ENCODE assay signal across 12 mouse cellular contexts in the genomic region with DNA sequence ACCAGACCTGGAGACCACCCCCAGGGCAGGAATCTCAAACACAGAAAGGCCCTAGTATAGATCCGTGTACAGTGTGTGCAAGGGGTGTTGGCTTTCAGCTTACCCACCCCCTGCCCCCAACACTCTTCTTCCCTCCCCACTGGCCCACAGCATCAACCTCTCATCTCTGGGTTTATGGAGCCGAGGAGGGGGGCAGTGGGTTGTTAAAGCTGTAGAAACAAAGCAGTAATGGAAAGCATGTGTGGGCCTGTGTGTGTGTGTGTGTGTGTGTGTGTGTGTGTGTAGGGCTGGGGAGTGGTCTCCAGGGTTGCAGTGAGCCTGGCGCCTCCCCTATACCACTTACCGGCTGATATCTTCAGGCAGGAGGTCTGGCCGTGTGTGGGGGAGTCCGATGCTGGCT. TPM values are rescaled to one million over a fixed set of nuclear protein-coding genes. Genes with fewer than 3 reads are reported as not detected.
DNase-seq lines count a peak whose midpoint lies in the region; ATAC-seq and TF ChIP-seq lines count a peak whose summit lies in the region.
"Had no signal": no experiment of that assay in that cellular context is flagged by ENCODE, and none has a peak within 500 bp of the region (broad histone marks: within the 10 kb centered on the region; RNA-seq: fewer than 3 reads in every experiment).

No protein-coding gene starts in this region.

- H3K27me3 ChIP-seq in forebrain, embryonic 10.5 days (ENCODE audit: poor library complexity, severe bottlenecking) = no peaks in the 10 kb centered on the region
- H3K27me3 ChIP-seq in forebrain, postnatal 0 days (ENCODE audit: insufficient read depth, low read length) = no peaks in the 10 kb centered on the region
- H3K27me3 ChIP-seq in liver, embryonic 11.5 days (replicated peaks; ENCODE audit: control insufficient read depth, insufficient read depth, low read length) = no peaks in the 10 kb centered on the region
- H3K27me3 ChIP-seq in hindbrain, embryonic 13.5 days = 0 out of 2 replicates have a peak, but pooled peaks cover 3% of the 10 kb centered on the region
- no peaks in the 10 kb centered on the region for H3K27me3 ChIP-seq in neural tube, embryonic 14.5 days (ENCODE audit: control insufficient read depth, insufficient read depth, low read length)

- no peak for ATAC-seq in forebrain, postnatal 0 days
- ATAC-seq in liver, embryonic 11.5 days (replicated peaks; ENCODE audit: low FRiP score) = no peak; the same call in 1 of the 2 replicates
- ATAC-seq in hindbrain, embryonic 13.5 days (ENCODE audit: low FRiP score) = no peak
- ATAC-seq in neural tube, embryonic 14.5 days (ENCODE audit: low read depth) = peak; percentile 49; the same call in 1 of the 2 replicates
- no peak for ATAC-seq in erythroblast, adult 5-6 weeks (replicated peaks; ENCODE audit: low FRiP score, poor library complexity, severe bottlenecking)

- no peaks in the 10 kb centered on the region for H3K9me3 ChIP-seq in forebrain, embryonic 10.5 days
- H3K9me3 ChIP-seq in forebrain, postnatal 0 days (ENCODE audit: low read length) = no peaks in the 10 kb centered on the region
- H3K9me3 ChIP-seq in liver, embryonic 11.5 days (ENCODE audit: control insufficient read depth, low read length) = no peaks in the 10 kb centered on the region
- H3K9me3 ChIP-seq in hindbrain, embryonic 13.5 days = no peaks in the 10 kb centered on the region
- no peaks in the 10 kb centered on the region for H3K9me3 ChIP-seq in neural tube, embryonic 14.5 days (ENCODE audit: control insufficient read depth, low read length)

- no peak overlapping the region for H3K4me3 ChIP-seq in forebrain, embryonic 10.5 days
- H3K4me3 ChIP-seq in forebrain, postnatal 0 days (ENCODE audit: low read depth, low read length) = no peak overlapping the region
- H3K4me3 ChIP-seq in liver, embryonic 11.5 days (ENCODE audit: low read depth, low read length) = no peak overlapping the region
- H3K4me3 ChIP-seq in hindbrain, embryonic 13.5 days = no peak overlapping the region
- H3K4me3 ChIP-seq in neural tube, embryonic 14.5 days (ENCODE audit: low read depth, low read length) = no peak overlapping the region

- H3K27ac ChIP-seq in forebrain, embryonic 10.5 days = peak overlapping the region; percentile 62
- H3K27ac ChIP-seq in forebrain, postnatal 0 days (ENCODE audit: low read depth, low read length) = no peak overlapping the region
- no peak overlapping the region for H3K27ac ChIP-seq in liver, embryonic 11.5 days (ENCODE audit: low read depth, low read length)
- no peak overlapping the region for H3K27ac ChIP-seq in hindbrain, embryonic 13.5 days
- H3K27ac ChIP-seq in neural tube, embryonic 14.5 days (ENCODE audit: low read depth, low read length) = no peak overlapping the region

- DNase-seq in forebrain, embryonic 10.5 days (ENCODE audit: extremely low spot score, low spot score) = peak; percentile 57
- DNase-seq in forebrain, postnatal 0 days = no peak
- DNase-seq in liver = peak; percentile 35
- no peak for DNase-seq in liver, embryonic 11.5 days (ENCODE audit: low spot score)
- no peak for DNase-seq in adrenal gland, postnatal 36 days
- DNase-seq: kidney, adult 9 months; lung, embryonic 14.5 days; right cerebral cortex, postnatal 14 days had no signal

- WGBS in forebrain, embryonic 10.5 days = 31% methylated on average over 6 of the region's 6 CpGs
- 37% methylated on average over 6 of the region's 6 CpGs for WGBS in forebrain, postnatal 0 days
- WGBS in liver, embryonic 11.5 days = 22% methylated on average over 6 of the region's 6 CpGs
- 10% methylated on average over 6 of the region's 6 CpGs for WGBS in hindbrain, embryonic 13.5 days
- 8% methylated on average over 6 of the region's 6 CpGs for WGBS in neural tube, embryonic 14.5 days

- no peaks in the 10 kb centered on the region for H3K36me3 ChIP-seq in forebrain, embryonic 10.5 days (replicated peaks)
- no peaks in the 10 kb centered on the region for H3K36me3 ChIP-seq in forebrain, postnatal 0 days (ENCODE audit: insufficient read depth)
- H3K36me3 ChIP-seq in liver, embryonic 11.5 days (ENCODE audit: control insufficient read depth, insufficient read depth, low read length) = no peaks in the 10 kb centered on the region
- H3K36me3 ChIP-seq in hindbrain, embryonic 13.5 days = no peaks in the 10 kb centered on the region
- H3K36me3 ChIP-seq in neural tube, embryonic 14.5 days (ENCODE audit: control insufficient read depth, insufficient read depth, low read length) = no peaks in the 10 kb centered on the region

- H3K4me1 ChIP-seq in forebrain, embryonic 10.5 days = peaks cover 66% of the 10 kb centered on the region
- no peaks in the 10 kb centered on the region for H3K4me1 ChIP-seq in forebrain, postnatal 0 days (ENCODE audit: insufficient read depth)
- H3K4me1 ChIP-seq in liver, embryonic 11.5 days (replicated peaks; ENCODE audit: control insufficient read depth, insufficient read depth, low read length) = no peaks in the 10 kb centered on the region
- H3K4me1 ChIP-seq in hindbrain, embryonic 13.5 days (replicated peaks) = peaks cover 19% of the 10 kb centered on the region
- H3K4me1 ChIP-seq in neural tube, embryonic 14.5 days (ENCODE audit: control insufficient read depth, insufficient read depth, low read length) = 0 out of 2 replicates have a peak, but pooled peaks cover 8% of the 10 kb centered on the region

- TF ChIP-seq CTCF in forebrain, postnatal 0 days (IDR thresholded peaks at IDR 0.05; ENCODE audit: low read depth) = no peak

- H3K9ac ChIP-seq in forebrain, postnatal 0 days = no peak overlapping the region
- H3K9ac ChIP-seq in liver, embryonic 11.5 days (ENCODE audit: low read depth, low read length) = no peak overlapping the region
- H3K9ac ChIP-seq in hindbrain, embryonic 13.5 days = peak overlapping the region; percentile 24
- H3K9ac ChIP-seq in neural tube, embryonic 14.5 days (replicated peaks; ENCODE audit: low read depth, low read length) = no peak overlapping the region
- H3K9ac ChIP-seq: lung, embryonic 14.5 days had no signal

- H3K4me2 ChIP-seq in forebrain, postnatal 0 days (ENCODE audit: low read depth) = no peak overlapping the region
- H3K4me2 ChIP-seq in liver, embryonic 11.5 days = no peak overlapping the region
- no peak overlapping the region for H3K4me2 ChIP-seq in hindbrain, embryonic 13.5 days
- H3K4me2 ChIP-seq in neural tube, embryonic 14.5 days (ENCODE audit: low read depth, low read length) = no peak overlapping the region
- H3K4me2 ChIP-seq: lung, embryonic 14.5 days had no signal

RNA-seq across cellular contexts. Expression of a gene that starts 17.2 kb away (rescaled TPM):
- polyA plus RNA-seq in forebrain, embryonic 10.5 days (2016; fragmentation: Nextera tagmentation; extraction: Ambion mirVana) = 0.49 and 0.81 TPM in 2 replicates
- 0.48 TPM in 1 of 2 replicates, not detected in the other for total RNA-seq in forebrain, postnatal 0 days (2014; rRNA removed)
- polyA plus RNA-seq in forebrain, postnatal 0 days (2015; fragmentation: Nextera tagmentation; extraction: Ambion mirVana) = 0.29 TPM in 1 of 2 replicates, not detected in the other
- polyA plus RNA-seq in liver, embryonic 11.5 days (2014; fragmentation: Nextera tagmentation; extraction: Ambion mirVana) = 0.21 TPM in 1 of 2 replicates, not detected in the other
- polyA plus RNA-seq in hindbrain, embryonic 13.5 days (2015; fragmentation: Nextera tagmentation; extraction: Ambion mirVana) = 0.17 and 0.19 TPM in 2 replicates
- polyA plus RNA-seq in neural tube, embryonic 14.5 days (2014; fragmentation: Nextera tagmentation; extraction: Ambion mirVana) = 0.28 TPM in 1 of 2 replicates, not detected in the other
- total RNA-seq in adrenal gland, postnatal 36 days (2021) = under 1 TPM; 0.13 to 0.20 TPM
- 0.77 TPM in 1 of 2 replicates, not detected in the other for total RNA-seq in erythroblast, adult 5-6 weeks (2015; ENCODE audit: low replicate concordance)
- 0.42 TPM in 1 of 2 replicates, not detected in the other for total RNA-seq in erythroblast, adult 5-6 weeks (2017; ENCODE audit: low replicate concordance)
- total RNA-seq: gastrocnemius, adult 8-10 months had no signal

RNA-seq across cellular contexts. Expression of a gene that starts 30.8 kb away (rescaled TPM):
- 364 and 368 TPM in 2 replicates for polyA plus RNA-seq in forebrain, embryonic 10.5 days (2016; fragmentation: Nextera tagmentation; extraction: Ambion mirVana)
- 99.0 and 102 TPM in 2 replicates for total RNA-seq in forebrain, postnatal 0 days (2014; rRNA removed)
- 128 and 142 TPM in 2 replicates for polyA plus RNA-seq in forebrain, postnatal 0 days (2015; fragmentation: Nextera tagmentation; extraction: Ambion mirVana)
- polyA plus RNA-seq in liver, embryonic 11.5 days (2014; fragmentation: Nextera tagmentation; extraction: Ambion mirVana) = 324 and 328 TPM in 2 replicates
- 194 and 196 TPM in 2 replicates for polyA plus RNA-seq in hindbrain, embryonic 13.5 days (2015; fragmentation: Nextera tagmentation; extraction: Ambion mirVana)
- polyA plus RNA-seq in neural tube, embryonic 14.5 days (2014; fragmentation: Nextera tagmentation; extraction: Ambion mirVana) = 53.7 and 132 TPM in 2 replicates
- total RNA-seq in adrenal gland, postnatal 36 days (2021) = 10 to 100 TPM; 82.3 to 97.6 TPM
- 10.8 and 29.7 TPM in 2 replicates for total RNA-seq in erythroblast, adult 5-6 weeks (2015; ENCODE audit: low replicate concordance)
- total RNA-seq in erythroblast, adult 5-6 weeks (2017; ENCODE audit: low replicate concordance) = 26.1 and 41.5 TPM in 2 replicates

RNA-seq across cellular contexts. Expression of a gene that starts 47.9 kb away (rescaled TPM):
- 366 and 373 TPM in 2 replicates for polyA plus RNA-seq in forebrain, embryonic 10.5 days (2016; fragmentation: Nextera tagmentation; extraction: Ambion mirVana)
- total RNA-seq in forebrain, postnatal 0 days (2014; rRNA removed) = 30.2 and 40.7 TPM in 2 replicates
- 18.1 and 19.7 TPM in 2 replicates for polyA plus RNA-seq in forebrain, postnatal 0 days (2015; fragmentation: Nextera tagmentation; extraction: Ambion mirVana)
- polyA plus RNA-seq in liver, embryonic 11.5 days (2014; fragmentation: Nextera tagmentation; extraction: Ambion mirVana) = 315 and 330 TPM in 2 replicates
- 55.7 and 62.2 TPM in 2 replicates for polyA plus RNA-seq in hindbrain, embryonic 13.5 days (2015; fragmentation: Nextera tagmentation; extraction: Ambion mirVana)
- polyA plus RNA-seq in neural tube, embryonic 14.5 days (2014; fragmentation: Nextera tagmentation; extraction: Ambion mirVana) = 18.3 and 24.8 TPM in 2 replicates
- 10 to 100 TPM; 15.4 to 20.5 TPM for total RNA-seq in adrenal gland, postnatal 36 days (2021)
- 132 and 152 TPM in 2 replicates for total RNA-seq in erythroblast, adult 5-6 weeks (2015; ENCODE audit: low replicate concordance)
- 334 and 394 TPM in 2 replicates for total RNA-seq in erythroblast, adult 5-6 weeks (2017; ENCODE audit: low replicate concordance)

Comparison
In these comparisons a context has a peak if more than half of its experiments do, and no peak if none do; other contexts are left out.
1. DNase-seq: peak in forebrain, embryonic 10.5 days (single experiment) and liver (single experiment); none in forebrain, postnatal 0 days (single experiment), liver, embryonic 11.5 days (single experiment) and adrenal gland, postnatal 36 days (0 of 2).